Mouse (Mus musculus) liver, adult 2 months (tissue): ENCODE measurements at regions not wholly inside any gene's neighbourhood (a gene's known extent, or its start where the extent isn't known, plus 50 kb on each side); places are given as distances from the start of the nearest gene placed in this dataset.

Experiments used
- DNase-seq: peaks from one replicate; pipeline ENCODE4 v3.0.0-alpha.2; 2011; ENCODE audit warnings: low read depth, low spot score; ENCODE audit errors: extremely low read depth
- H3K27ac ChIP-seq: fragments of 200-500 bp; replicated peaks from 2 replicates; pipeline ENCODE4 v1.5.1; 2012; ENCODE audit warnings: low read depth, mild to moderate bottlenecking, control low read depth, inconsistent platforms, low read length; ENCODE audit not compliant: insufficient read depth
- H3K27me3 ChIP-seq: fragments of 200-500 bp; 2 replicates; pipeline ENCODE4 v1.6.1; 2012; ENCODE audit warnings: mild to moderate bottlenecking, moderate library complexity, low read length, inconsistent platforms; ENCODE audit not compliant: control insufficient read depth, insufficient read depth
- H3K36me3 ChIP-seq: fragments of 200-500 bp; 2 replicates; pipeline ENCODE4 v1.6.1; 2012; ENCODE audit warnings: low read length, inconsistent platforms; ENCODE audit not compliant: control insufficient read depth, insufficient read depth
- H3K4me1 ChIP-seq: fragments of 200-500 bp; 2 replicates; pipeline ENCODE4 v1.6.1; 2011; ENCODE audit warnings: low read length; ENCODE audit not compliant: control insufficient read depth, insufficient read depth
- H3K4me3 ChIP-seq: fragments of 200-500 bp; 2 replicates; pipeline ENCODE4 v1.5.1; 2011; ENCODE audit warnings: low read depth, mild to moderate bottlenecking, control low read depth, low read length, moderate library complexity; ENCODE audit not compliant: insufficient read depth
- H3K79me2 ChIP-seq: fragments of 200-500 bp; 2 replicates; pipeline ENCODE4 v1.6.1; 2012; ENCODE audit warnings: inconsistent platforms, mild to moderate bottlenecking, low read length, moderate library complexity; ENCODE audit not compliant: control insufficient read depth, insufficient read depth
- H3K9ac ChIP-seq: fragments of 200-500 bp; 2 replicates; pipeline ENCODE4 v1.6.1; 2012; ENCODE audit warnings: low read depth, mild to moderate bottlenecking, control low read depth, inconsistent platforms, low read length
- CTCF ChIP-seq: fragments of 200-500 bp; IDR thresholded peaks from 2 replicates; pipeline ENCODE4 v1.5.1; 2011; ENCODE audit warnings: low read depth, low read length, control low read depth
- POLR2A ChIP-seq: fragments of 200-500 bp; IDR thresholded peaks from 2 replicates; pipeline ENCODE4 v1.6.1; 2011; ENCODE audit warnings: low read length, control low read depth; ENCODE audit not compliant: insufficient read depth; ENCODE audit errors: extremely low read depth
- WGBS: fragments of 180-500 bp; shearing (Covaris S2); methylation state at CpG from one replicate; pipeline ENCODE4 v1.1.7; 2018; 5-methylcytosine and 5-hydroxymethylcytosine counted together

DNA sequence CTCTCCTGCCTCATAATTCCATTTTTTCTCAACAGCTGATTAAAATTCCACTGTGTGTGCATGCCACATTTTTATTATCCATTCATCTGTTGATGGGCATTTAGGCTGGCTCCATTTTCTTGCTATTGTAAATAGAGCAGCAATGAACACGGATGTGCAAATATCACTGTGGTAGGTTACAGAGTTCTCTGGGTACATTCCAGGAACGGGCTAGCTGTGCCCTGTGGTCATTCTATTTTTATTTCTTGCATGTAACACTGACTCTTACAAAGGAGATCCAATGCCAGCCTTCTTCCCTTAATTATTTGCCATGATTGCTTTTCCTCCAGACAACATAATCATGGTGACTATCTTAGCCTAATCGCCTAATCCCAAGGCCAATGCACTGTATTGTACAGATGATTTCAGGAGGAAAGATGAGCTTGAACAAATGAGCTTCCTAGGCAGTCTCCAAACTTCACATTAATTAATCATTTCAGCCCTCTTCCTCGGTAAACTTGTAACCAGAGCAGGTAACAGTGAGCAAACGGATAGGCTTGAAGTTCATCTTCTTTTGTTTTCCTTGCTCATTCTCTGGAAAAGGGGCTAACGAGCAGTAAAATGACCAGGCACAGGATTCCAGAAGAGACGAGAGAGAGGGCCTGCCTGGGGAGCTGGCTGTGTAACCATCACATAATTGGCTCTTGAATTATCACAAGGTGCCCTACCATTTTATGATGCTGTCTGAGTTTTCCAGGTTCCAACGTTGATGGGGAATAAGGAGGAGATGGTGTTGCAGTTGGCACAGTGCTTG lies 77.6 kb upstream of the Ppp2r3a start:
- Histone ChIP-seq H3K9ac (no peak overlapping the region), H3K27ac (no peak overlapping the region), H3K27me3 (no peaks in the 10 kb centered on the region), H3K4me3 (no peak overlapping the region), H3K79me2 (no peaks in the 10 kb centered on the region), H3K4me1 (no peaks in the 10 kb centered on the region), H3K36me3 (no peaks in the 10 kb centered on the region)
- no peak for TF ChIP-seq POLR2A
- TF ChIP-seq CTCF: no peak
- 60% methylated on average over 8 of the region's 8 CpGs for WGBS
- no peak for DNase-seq

GRCm38 (mm10) chr9:101326961-101327360 lies 75.4 kb upstream of the Ppp2r3a start:
- Histone ChIP-seq H3K27me3 (no peaks in the 10 kb centered on the region), H3K36me3 (no peaks in the 10 kb centered on the region), H3K27ac (no peak overlapping the region), H3K4me1 (no peaks in the 10 kb centered on the region), H3K4me3 (no peak overlapping the region), H3K9ac (no peak overlapping the region), H3K79me2 (no peaks in the 10 kb centered on the region)
- DNase-seq: no peak
- WGBS: 62% methylated on average over 3 of the region's 3 CpGs
- no peak for TF ChIP-seq CTCF
- TF ChIP-seq POLR2A: no peak

DNA sequence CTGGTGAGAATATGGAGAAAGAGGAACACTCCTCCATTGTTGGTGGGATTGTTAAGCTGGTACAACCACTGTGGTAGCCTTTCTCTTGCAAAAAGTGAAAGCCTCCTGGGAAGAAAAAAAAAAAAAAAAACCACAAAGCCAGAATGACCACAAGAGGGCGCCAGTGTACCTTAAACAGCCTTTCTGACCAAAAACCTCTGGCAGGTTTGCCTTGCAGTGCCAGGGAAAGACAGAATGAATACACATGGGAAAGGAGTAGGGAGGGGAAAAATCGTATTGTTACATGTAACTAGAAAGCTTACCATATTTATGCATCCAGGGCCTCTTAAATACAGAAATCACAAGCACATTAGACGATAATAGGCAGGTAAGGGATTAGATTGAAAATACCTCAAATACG lies 62.4 kb upstream of the Ppp2r3a start:
- H3K36me3 ChIP-seq: no peaks in the 10 kb centered on the region
- 49% methylated on average over 4 of the region's 4 CpGs for WGBS
- TF ChIP-seq CTCF (peak; percentile 41), POLR2A (no peak)

DNA sequence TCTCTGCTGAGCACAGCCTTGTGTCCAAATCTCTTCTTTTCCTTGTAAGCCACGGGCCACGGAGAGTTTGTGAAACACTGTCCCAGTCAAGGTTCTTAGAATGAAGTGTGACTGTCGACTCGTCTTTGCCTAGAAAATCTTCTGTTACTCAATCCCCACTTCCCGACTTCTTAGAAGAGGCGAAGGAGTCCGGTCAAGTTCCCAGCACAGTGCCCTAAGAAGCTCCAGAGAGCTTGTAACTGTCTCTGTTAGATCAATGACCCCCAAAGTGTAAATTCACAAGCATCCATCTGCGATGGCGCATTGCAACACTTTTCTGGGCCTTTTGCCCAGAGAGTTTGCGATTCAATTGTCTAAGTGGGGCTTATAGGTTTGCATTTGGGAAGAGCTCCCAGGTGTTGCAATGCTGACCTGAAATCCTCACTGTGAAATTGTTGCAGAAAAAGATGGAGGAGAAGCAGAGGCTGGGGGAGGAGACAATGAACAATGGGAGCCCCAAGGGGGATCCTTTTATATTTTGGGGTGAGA lies 54.9 kb upstream of the Ppp2r3a start:
- TF ChIP-seq CTCF (no peak), POLR2A (no peak)
- DNase-seq: peak; percentile 82
- peaks cover 9% of the 10 kb centered on the region for H3K4me1 ChIP-seq
- H3K4me3 ChIP-seq: no peak overlapping the region
- H3K27ac ChIP-seq: no peak overlapping the region
- H3K79me2 ChIP-seq: no peaks in the 10 kb centered on the region
- H3K36me3 ChIP-seq: no peaks in the 10 kb centered on the region
- H3K9ac ChIP-seq: no peak overlapping the region
- WGBS: 27% methylated on average over 10 of the region's 10 CpGs
- H3K27me3 ChIP-seq: no peaks in the 10 kb centered on the region

More for the DNA sequence above, 62.4 kb upstream of the Ppp2r3a start:
- Histone ChIP-seq H3K27me3 (no peaks in the 10 kb centered on the region), H3K4me3 (no peak overlapping the region), H3K9ac (no peak overlapping the region), H3K79me2 (no peaks in the 10 kb centered on the region), H3K27ac (no peak overlapping the region), H3K4me1 (no peaks in the 10 kb centered on the region; the same call in 1 of the 2 replicates)
- peak; percentile 58 for DNase-seq

DNA sequence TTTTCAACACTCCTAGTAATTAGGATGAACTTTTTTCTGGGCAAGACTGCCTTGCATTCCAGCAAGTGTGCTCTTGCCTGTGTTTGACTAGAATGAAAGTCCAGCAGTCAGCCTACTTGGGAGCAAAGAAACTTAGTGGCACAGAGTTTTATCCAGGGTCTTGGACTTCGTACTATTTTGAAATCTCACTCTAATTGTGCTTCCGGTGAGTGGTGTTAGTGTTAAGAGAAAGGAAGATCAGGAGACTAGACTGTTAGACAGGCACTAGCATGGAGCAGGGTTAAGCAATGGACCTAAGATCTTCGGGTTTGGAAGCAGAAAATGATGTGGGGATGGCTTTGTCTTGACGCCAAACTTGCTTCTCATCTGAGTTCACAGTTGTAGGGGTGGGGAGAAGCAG lies 54.1 kb upstream of the Ppp2r3a start:
- Histone ChIP-seq H3K27me3 (no peaks in the 10 kb centered on the region), H3K9ac (no peak overlapping the region), H3K79me2 (no peaks in the 10 kb centered on the region), H3K4me3 (no peak overlapping the region), H3K27ac (no peak overlapping the region), H3K4me1 (peaks cover 9% of the 10 kb centered on the region), H3K36me3 (no peaks in the 10 kb centered on the region)
- 36% methylated on average over 4 of the region's 4 CpGs for WGBS
- TF ChIP-seq POLR2A: no peak
- no peak for TF ChIP-seq CTCF
- DNase-seq: peak; percentile 81
